Mouse (Mus musculus) spleen, adult 2 months (tissue): ENCODE results near the gene Krt32. TPM values are rescaled to one million over a fixed set of nuclear protein-coding genes. Genes with fewer than 3 reads are reported as not detected.

ENCODE experiments used
- DNase-seq, 2 experiments: peaks; one replicate each; pipeline versions ENCODE4 v3.0.0 to v3.0.0-alpha.2; 2012 to 2021; ENCODE audit warnings: low spot score in 2 of 2, low read depth in 1 of 2
- H3K27ac ChIP-seq: fragments of 200-500 bp; 2 replicates; pipeline ENCODE4 v1.5.1; 2012; ENCODE audit warnings: low read length, inconsistent platforms; ENCODE audit not compliant: insufficient read depth
- H3K27me3 ChIP-seq: fragments of 200-500 bp; 2 replicates; pipeline ENCODE4 v1.6.1; 2012; ENCODE audit warnings: mild to moderate bottlenecking, moderate library complexity, low read length, inconsistent platforms; ENCODE audit not compliant: control insufficient read depth, insufficient read depth
- H3K36me3 ChIP-seq: fragments of 200-500 bp; 2 replicates; pipeline ENCODE4 v1.6.1; 2012; ENCODE audit warnings: mild to moderate bottlenecking, low read length, inconsistent platforms; ENCODE audit not compliant: control insufficient read depth, insufficient read depth
- H3K4me1 ChIP-seq: fragments of 200-500 bp; 2 replicates; pipeline ENCODE4 v1.6.1; 2011; ENCODE audit warnings: inconsistent platforms; ENCODE audit not compliant: control insufficient read depth, insufficient read depth, insufficient read length
- H3K4me3 ChIP-seq: fragments of 200-500 bp; 2 replicates; pipeline ENCODE4 v1.5.1; 2011; ENCODE audit warnings: mild to moderate bottlenecking, inconsistent platforms; ENCODE audit not compliant: insufficient read depth, insufficient read length; ENCODE audit errors: extremely low read depth
- CTCF ChIP-seq: fragments of 200-500 bp; IDR thresholded peaks from 2 replicates; pipeline ENCODE4 v1.5.1; 2011; ENCODE audit warnings: mild to moderate bottlenecking, inconsistent platforms; ENCODE audit not compliant: insufficient read depth, insufficient read length, insufficient replicate concordance; ENCODE audit errors: extremely low read depth
- POLR2A ChIP-seq: fragments of 200-500 bp; IDR thresholded peaks from 2 replicates; pipeline ENCODE4 v1.6.1; 2011; ENCODE audit warnings: low read depth, low read length, inconsistent platforms
- WGBS: fragments of 180-500 bp; shearing (Covaris S2); methylation state at CpG from one replicate; pipeline ENCODE4 v1.1.7; 2018; 5-methylcytosine and 5-hydroxymethylcytosine counted together
- polyA plus RNA-seq: library from polyadenylated mRNA; depleted of rRNA; stranded (reverse); fragments of >200 nt; gene quantifications from 2 replicates; pipeline ENCODE4 v1.2.3, GENCODE M21; 2012; rRNA removed

Krt32 gene
- polyA plus RNA-seq = not detected in 2 replicates

DNA sequence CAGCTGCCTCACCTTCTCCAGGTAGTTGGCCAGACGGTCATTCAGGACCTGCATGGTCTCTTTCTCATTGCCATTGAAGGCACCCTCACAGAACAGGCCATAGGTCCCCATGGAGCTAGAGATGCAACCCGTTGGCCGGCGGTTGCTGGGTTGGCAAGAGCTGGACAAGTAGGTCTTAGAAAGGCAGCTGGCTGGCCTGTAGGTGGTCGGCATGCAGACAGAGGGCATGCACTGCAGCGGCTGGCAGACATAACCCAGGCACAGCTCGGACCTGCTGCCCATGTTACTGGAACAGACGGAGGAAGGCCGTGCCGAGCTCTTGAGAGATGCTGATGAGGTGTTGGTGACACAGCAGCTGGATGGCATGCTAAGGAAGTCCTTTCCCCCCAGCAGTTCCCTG, at the start of gene Krt32:
Krt32 (minus strand) TSS at position 366 of the 400 bp plus-strand sequence.
- no peak for DNase-seq
- Histone ChIP-seq H3K27ac (no peak within 1 kb of the TSS), H3K4me1 (no peaks in the 10 kb centered on the region), H3K4me3 (no peak within 1 kb of the TSS), H3K36me3 (no peaks in the 10 kb centered on the region), H3K27me3 (no peaks in the 10 kb centered on the region)
- WGBS = 91% methylated on average over 10 of the region's 10 CpGs
- TF ChIP-seq CTCF (no peak), POLR2A (no peak)

DNA sequence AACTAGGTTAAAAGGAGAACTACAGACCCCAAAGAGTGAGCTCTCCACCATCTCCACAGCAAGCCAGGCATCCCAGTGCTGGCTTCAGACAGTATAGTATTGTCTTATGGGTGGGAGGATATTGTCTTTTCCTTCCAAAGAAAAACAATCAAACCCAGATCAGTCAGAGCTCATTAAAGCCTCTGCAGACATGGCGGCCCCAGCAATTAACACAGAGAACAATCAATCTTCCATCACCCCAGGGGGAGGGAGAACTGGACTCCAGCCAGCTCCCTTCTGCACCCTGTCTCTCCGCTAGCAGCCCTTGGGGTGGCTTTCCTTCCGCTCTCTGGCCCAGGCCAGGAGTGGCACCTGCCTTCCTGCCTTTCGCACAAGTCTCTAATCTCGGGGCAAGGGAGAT, 49.7 kb upstream of the Krt32 start:
- Histone ChIP-seq H3K4me3 (no peak overlapping the region), H3K27ac (no peak overlapping the region), H3K27me3 (no peaks in the 10 kb centered on the region), H3K36me3 (no peaks in the 10 kb centered on the region), H3K4me1 (no peaks in the 10 kb centered on the region)
- TF ChIP-seq POLR2A (no peak), CTCF (no peak)
- no peak for DNase-seq
- WGBS = 72% methylated on average over 5 of the region's 5 CpGs

DNA sequence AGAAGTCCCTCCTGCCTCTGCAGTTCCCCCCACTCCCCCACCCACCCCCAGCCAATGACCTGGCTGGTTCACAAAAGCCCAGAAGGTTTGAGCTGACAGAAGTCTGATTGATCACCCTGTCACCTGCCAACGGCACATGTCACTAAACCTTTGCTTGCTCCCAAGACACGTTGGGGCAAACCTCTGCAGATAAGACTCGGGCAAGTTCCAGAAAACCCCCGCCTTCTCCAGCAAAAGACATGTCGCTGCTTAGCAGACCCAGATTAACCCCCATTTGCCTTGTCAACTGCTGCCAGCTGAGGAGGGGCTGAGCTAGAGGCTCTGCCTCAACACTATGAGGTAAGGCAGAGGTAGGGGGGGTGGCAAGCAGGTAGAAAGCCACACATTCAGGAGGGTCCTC, 48.5 kb upstream of the Krt32 start:
- TF ChIP-seq CTCF (no peak), POLR2A (no peak)
- WGBS = 46% methylated on average over 5 of the region's 5 CpGs
- no peak overlapping the region for H3K27ac ChIP-seq

DNA sequence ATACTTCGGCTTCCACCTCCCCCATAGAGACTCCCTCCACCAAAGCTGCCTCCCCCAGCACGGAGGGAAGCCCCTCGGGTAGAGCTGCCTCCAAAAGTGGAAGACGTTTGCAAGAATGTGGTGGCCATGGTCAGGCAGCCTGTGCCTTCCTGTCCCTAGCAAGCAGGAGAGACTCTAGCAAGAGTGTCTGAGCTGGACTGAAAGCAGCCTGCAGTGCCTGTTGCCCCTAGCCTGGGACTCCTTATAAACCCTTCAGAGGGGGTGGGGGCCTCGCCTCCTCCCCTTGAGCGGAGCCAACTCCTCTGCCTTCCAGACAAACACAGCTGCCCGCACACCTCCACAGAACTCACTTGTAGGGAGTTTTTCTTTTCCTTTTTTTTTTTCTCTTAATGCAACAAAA, 47.7 kb upstream of the Krt32 start, which contains the start of gene Krt15:
Krt15 (minus strand) TSS at position 198 of the 400 bp plus-strand sequence.
- Histone ChIP-seq H3K27ac (no peak within 1 kb of the TSS), H3K36me3 (no peaks in the 10 kb centered on the region), H3K4me1 (no peaks in the 10 kb centered on the region), H3K27me3 (no peaks in the 10 kb centered on the region), H3K4me3 (no peak within 1 kb of the TSS)
- no peak for DNase-seq
- 65% methylated on average over 7 of the region's 7 CpGs for WGBS
- no peak for TF ChIP-seq POLR2A

More for the DNA sequence above, 48.5 kb upstream of the Krt32 start:
- Histone ChIP-seq H3K4me3 (no peak overlapping the region), H3K36me3 (no peaks in the 10 kb centered on the region), H3K27me3 (no peaks in the 10 kb centered on the region), H3K4me1 (no peaks in the 10 kb centered on the region)
- no peak for DNase-seq

DNA sequence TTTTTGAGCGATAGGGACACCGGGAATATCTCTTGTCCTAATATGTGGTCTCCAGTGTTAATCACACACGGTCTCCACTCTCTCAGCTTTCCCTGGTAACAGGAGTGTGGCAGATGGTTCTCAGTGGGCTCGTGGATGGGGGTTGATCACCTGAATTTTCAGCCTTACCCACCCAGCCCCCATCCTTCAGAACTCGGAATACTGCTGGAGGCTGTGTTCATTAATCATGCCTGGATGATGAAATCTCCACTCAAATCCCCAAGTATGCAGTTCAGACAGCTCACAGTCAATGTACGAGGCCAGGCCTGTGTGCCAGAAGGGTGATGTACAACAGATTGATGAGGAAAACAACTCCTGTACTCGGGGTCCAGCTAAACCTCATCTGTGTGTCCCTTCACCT, 36.9 kb upstream of the Krt32 start:
- Histone ChIP-seq H3K4me1 (no peaks in the 10 kb centered on the region), H3K27ac (no peak overlapping the region), H3K27me3 (no peaks in the 10 kb centered on the region), H3K36me3 (no peaks in the 10 kb centered on the region), H3K4me3 (no peak overlapping the region)
- no peak for DNase-seq
- WGBS = 82% methylated on average over 7 of the region's 7 CpGs
- no peak for TF ChIP-seq CTCF
- no peak for TF ChIP-seq POLR2A

DNA sequence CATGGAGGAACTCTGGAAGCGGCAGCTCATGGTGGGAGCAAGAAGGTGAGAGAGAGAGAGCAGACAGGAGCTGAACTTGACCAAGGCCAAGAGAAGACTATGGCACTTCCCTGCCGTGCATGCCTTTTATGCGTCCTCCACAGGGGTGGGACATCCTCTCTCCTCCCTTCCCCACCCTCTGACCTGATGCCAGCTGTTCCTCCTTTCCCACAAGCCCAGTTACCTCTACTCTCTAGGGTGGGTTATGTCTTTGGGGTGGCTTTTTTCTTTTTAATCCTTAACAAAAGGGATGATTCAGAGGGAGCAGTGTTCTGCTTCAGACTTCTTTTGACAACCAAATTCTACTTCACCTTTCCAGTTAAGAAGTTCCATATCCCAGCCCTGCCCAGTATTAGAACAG, 33.4 kb upstream of the Krt32 start, which contains the start of gene Krt13:
Krt13 (minus strand) TSS at position 101 of the 400 bp plus-strand sequence.
- WGBS = 56% methylated on average over 3 of the region's 3 CpGs
- Histone ChIP-seq H3K4me3 (no peak within 1 kb of the TSS), H3K27ac (no peak within 1 kb of the TSS), H3K4me1 (no peaks in the 10 kb centered on the region), H3K27me3 (no peaks in the 10 kb centered on the region), H3K36me3 (no peaks in the 10 kb centered on the region)
- no peak for DNase-seq
- TF ChIP-seq POLR2A (no peak), CTCF (no peak)

DNA sequence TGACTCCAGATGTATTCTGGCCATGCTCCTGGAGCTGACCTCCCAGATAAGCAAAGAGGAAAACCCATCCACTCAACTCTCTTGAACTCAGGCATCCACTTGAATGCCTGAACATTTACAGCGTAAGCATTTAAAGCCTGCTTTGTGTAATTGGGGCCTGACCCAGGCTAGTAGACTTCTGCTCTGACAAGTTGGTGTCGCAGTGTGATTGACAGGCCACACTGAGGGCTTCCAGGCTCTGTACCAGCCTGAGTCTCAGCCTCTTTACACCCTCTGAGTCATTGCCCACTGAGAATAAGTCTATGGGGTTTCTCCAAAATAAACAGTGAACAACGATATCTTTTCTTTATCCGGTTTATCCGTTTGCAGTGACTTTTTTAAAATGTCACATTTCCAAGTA, 32.3 kb upstream of the Krt32 start:
- no peaks in the 10 kb centered on the region for H3K27me3 ChIP-seq
- no peak overlapping the region for H3K4me3 ChIP-seq
- no peaks in the 10 kb centered on the region for H3K4me1 ChIP-seq
- 86% methylated on average over 5 of the region's 5 CpGs for WGBS
- no peak for DNase-seq
- no peaks in the 10 kb centered on the region for H3K36me3 ChIP-seq
- TF ChIP-seq CTCF (no peak), POLR2A (no peak)
- H3K27ac ChIP-seq = no peak overlapping the region
